Mouse (Mus musculus) right cerebral cortex, postnatal 14 days (tissue): ENCODE results near the gene Gad1.

Experiments
- DNase-seq: peaks from one replicate; pipeline ENCODE4 v3.0.0; 2022

Gene Gad1

DNA sequence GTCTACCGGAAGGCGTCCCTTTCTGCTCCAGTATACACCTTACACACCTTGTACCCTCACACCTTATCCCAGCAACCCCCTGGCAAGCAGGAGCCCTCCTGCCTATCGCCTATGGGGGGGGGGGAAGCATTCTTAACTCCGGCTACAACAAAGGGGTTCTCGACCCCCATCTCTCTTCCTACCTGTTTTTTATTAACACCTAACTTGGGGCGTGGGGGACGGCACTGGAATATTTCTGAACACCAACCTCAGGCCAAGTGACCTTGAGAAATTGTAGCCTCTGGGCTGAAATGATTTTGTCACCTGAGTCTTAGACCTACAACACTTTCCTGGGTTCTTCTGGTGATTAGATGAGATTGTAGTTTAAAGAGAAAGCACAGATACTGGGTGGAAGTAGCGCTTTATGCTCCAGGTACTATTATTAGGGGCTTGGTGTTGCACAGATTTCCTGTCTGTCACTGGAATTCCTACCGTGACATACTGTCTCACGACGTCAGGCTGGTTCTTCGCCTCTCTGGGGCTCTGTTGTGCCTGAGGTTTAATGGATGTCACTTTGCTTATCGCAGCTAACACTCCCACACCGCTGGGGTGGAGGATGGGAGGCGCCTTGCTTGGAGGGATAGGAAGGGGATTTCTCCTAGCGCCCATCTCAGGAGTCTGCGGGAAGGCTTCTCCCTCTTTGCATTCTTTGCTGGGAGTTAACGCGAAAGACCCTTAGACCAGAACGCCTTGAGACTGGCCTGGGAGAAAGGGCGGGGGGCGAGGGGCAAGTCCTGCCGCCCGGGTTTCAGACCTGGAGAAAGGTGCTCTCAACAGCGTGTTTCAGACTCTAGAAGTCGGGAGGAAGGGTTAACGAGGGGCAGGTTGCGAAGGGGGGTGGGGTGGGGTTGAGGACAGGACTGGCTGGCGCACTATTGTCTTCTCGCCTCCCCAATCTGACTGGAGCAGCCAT lies 13.1 kb downstream of the Gad1 start:
- DNase-seq: no peak

DNA sequence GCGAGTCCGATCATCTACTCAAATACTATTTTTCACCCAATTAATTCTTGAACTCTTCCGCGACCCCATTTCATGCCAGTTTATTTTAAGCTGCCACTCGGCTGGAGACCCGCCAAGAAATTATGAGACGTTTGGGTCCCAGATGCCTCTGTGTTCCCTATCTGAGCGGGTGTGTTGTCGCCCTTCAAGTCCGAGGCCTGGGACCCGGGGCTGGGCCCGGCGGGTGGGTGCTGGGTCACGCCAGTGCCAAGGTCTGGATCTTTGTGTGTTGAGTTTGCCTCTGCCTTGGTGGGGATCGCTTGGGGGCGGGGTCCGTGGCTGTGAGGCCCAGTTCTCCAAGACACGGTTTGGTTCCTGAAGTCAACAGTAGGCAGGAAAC lies 13.7 kb downstream of the Gad1 start:
- no peak for DNase-seq

DNA sequence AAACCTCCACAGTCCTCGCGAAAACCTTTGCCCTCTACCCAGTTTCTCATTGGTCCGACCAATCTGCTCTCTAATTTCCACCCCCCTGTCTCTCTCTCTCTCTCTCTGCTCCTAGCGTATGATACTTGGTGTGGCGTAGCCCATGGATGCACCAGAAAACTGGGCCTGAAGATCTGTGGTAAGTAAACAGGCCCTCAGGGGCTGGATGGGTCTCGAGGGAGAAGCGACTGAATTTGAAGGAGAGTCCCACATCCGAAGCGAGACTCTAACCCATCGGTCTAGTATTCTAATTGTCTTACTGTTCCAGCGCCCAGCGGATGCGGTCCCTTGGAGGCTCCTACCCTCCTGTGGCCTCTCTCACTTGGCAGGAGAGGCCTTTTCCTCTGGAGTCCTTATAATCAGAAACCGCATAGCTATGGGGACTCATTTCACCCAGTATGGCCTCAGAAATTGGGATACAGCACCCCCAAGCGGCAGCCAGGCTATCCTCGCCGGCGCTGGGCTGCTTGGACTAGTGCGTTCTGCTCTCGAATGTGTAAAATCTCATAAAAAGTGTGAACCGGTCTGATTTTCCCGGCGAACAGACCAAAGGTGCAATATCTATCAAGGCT lies 14.3 kb downstream of the Gad1 start:
- DNase-seq: peak; percentile 49

DNA sequence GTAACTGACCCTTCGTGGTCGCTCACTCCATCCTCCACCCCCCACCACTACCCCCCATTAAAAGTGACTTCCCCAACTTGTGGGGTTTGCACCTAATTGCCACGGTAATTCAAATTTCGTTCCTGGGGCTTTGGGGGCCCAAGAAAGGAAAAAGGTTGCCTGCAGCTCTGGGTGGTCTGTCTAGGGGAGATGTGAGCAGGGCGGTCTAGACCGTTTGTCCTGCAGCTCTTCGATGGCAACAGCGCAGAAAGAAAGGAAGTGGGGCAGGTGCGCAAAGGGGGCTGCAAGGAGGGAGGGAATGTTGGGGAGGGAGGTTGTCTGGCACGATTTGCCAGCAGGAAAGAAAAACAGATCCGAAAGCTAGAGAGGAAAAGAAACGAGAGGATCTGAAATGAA lies 14.8 kb downstream of the Gad1 start:
- no peak for DNase-seq

DNA sequence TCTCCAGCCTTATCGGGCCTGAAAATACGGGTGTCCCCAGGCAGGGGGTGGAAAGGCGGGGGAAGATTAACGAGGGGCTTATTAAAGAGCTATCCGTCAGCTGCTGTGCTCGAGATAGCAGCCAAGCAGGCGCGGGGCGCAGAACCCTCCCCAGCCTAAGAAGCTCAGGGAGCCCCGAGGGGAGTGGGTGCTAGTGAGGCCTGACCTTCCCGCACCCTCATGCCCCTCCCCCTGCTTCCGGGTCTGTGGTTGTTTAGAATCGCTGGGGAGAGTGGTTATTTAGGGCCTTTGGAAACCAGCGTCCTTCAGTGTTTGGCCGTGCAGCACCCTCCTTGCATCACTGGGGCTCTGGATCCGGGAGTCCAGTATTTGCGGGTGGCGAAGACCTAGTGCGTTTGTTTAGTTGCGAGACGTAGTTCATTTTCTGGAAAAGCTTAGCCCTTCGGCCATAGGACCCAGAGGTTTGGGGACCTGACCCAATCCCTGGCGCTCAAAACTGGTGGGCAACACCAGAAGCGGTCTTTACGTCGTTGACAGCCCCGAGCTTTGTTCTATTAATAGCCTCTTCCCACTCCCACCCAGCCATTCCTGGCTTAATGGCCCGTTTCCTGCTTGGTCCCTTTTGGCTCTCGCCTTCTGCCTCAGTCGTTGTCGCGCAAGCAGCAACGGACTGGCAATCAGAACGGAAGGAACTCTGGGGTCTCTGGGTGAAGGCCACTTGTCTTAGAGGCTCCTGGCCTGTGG lies 15.5 kb downstream of the Gad1 start:
- no peak for DNase-seq

DNA sequence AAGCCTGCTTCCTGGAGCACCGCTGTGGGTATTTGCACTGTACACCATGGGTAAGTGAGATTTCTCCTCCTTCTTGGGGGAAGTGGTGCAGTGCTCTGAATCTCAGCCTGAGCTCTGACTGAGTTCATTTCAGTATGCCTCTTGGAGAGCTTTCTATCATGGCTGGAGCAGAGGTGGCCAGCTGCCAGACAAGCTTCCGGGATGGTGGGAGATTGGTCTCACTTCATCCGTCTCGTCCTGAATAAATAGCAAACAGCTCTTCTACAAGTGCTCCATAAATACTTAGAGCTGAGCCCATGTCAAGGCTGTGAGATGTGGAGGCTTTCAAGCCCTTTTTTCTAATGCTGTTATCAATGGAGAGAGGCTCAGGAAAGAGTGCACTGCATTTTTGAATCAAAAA lies 18.8 kb downstream of the Gad1 start:
- DNase-seq: no peak

DNA sequence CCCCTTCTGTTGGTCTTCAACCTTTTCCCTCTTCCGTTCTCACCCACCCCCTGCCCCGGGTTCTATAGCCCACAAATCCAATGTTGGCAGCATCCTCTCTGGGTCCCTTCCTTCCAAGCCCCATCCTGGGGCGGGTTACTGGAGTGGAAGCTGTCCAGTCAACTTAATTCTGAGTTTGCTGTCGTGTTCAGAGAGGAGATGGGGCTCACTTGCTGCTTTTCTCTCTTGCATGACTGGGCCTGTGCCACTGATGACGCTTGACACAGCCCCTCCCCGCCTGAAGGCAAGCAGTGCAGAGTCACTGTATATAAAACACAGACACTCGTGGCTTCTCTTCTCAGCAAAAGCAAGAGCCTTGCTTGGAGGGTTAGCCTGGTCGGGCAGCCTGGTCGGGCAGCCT lies 19.4 kb downstream of the Gad1 start:
- DNase-seq: no peak

DNA sequence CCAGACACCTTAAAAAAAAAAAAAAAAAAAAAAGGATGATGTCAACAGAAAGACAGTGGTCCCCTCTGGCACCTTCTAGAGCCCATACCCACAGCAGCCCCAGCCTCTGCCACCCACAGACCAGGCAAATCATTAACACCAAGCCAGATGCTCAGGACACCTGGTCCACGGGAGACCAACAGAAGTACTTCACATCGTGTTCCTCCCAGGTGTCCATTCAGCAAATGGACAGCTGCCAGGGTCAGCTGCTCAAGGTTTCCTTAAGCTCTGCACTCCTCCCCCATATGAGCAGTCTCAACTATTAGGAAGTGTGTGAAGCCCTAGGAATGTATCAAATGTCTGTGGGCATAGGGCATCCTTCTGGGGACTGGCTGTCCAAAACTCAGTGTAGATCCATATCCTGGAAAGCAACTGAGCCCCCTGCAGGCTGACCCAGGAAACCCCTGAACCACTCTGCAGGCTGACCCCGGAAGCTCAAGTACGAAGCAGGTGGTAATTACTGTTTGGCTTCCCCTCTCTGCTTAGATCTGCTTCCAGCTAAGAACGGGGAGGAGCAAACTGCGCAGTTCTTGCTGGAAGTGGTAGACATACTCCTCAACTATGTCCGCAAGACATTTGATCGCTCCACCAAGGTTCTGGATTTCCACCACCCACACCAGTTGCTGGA lies 20.8 kb downstream of the Gad1 start:
- DNase-seq: no peak

DNA sequence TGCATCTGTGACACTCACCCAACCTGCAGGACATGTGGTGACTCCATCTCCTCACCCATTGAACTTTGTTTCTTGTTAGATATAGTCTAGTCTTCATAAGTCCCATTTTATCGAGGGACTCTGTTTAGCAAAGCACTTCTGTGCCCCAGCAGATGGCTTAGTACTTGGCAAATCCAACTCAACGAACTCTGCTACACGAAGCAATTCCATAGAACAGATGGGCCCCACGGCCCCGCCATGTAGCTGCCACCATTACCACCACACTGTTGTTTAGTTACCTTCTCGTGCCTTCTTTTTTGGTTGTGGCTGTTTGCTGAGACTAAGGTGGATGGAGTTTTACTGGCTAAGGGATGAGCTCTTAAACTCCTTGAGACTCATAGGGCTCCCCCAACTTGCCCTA lies 35.3 kb downstream of the Gad1 start:
- DNase-seq: no peak

DNA sequence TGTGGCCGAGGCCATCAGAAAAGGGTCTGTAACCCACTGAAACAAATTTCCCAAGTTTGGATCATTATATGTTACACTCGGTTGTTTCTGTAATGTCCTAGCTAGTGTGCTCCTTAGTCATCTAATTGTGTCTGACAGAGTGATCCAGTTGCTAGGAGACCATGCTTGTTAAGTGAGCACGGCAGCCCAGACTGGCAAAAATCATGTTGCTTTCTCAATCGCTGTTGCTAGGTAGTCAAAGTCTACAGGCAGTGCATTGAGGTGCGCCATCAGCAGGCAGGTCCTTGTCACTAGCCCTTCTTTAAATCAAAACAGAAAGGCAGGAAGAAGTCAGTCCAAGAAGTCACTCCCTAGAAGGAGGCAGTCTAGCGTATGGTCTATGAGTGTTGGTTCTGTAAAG lies 39.6 kb downstream of the Gad1 start:
- DNase-seq: no peak

DNA sequence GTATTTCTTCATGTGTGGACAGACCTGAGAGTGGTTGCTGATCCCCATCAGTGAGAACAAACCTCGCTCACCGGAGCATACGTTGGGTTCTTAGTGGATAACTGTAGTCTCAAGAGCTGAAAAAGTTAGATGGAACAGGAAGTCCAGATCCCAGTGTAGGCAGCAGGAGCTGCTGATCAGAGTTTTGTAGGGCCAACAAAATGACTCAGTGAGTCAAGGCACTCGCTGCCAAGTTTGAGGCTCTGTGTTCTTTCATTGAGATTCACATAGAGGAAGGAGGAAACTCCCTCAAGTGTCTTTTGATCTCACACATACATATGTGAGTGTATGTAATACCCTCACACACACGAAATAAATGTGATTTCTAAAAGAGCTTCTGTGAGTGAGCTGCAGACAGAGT lies 40.8 kb downstream of the Gad1 start:
- no peak for DNase-seq

DNA sequence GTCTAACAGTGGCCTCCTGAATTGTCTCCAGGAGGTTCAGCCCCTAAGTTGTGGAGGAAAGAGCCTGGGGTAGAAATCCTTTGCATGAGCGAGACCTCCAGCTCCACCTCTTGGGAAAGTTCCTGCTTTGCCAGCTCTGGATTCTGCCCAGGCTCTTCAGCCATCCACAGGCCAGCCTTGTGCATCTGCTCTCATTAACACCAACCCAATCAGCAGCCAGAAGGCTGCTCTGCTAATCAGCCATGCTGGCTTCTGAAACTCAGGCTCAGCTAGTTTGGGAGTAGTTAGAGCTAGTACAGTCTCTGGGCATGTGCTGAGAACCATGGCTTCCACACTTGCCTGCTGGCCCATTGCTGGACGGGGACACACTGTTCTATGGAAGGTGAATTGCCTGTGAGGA lies 43.0 kb downstream of the Gad1 start:
- no peak for DNase-seq

DNA sequence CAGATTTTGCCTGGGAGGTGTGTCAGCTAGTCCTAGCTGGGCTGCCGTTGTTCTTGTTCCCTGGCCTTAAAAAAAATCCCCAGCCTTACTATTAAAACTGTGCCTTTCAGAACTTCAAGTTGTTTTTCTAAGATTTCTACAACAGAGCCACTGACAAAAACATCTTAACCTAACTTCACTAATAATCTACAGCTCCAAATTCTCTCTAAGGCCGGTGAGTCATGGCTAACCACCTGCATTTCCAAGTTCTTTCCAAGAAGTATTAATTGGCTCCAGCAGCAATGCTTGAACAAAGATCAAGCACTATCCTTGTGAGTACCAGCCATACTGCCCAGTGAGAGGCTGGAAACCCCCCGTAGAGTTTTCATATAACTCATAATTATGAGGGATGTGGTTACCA lies 56.9 kb downstream of the Gad1 start:
- DNase-seq: no peak

DNA sequence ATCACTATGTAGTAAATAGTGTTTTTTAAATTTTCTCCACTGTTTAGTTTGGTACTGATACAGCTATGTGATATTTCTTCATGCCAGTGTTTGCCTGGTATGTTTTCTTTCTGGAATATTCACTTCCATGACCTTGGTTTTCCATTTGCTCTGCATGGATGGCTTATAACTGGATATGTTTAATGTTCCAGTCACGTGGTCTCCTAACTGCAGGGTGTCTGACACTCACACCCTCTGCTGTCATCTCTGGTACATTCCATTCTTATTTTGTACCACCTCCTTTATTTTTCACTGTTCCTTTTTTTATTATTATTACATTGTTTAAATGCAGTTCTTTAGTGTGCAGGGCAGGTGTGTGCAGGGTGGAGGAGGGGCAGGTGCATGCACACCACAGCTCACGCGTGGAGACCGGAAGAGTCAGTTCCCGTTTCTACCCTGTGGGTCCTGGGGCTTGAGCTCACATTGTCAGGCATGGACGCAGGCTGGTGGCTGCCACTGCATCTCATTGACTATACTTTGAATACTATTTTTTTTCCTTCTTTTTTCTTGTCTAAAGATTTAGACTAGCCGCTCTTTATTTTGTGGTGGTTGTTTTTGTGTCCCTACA lies 62.0 kb downstream of the Gad1 start:
- DNase-seq: no peak

DNA sequence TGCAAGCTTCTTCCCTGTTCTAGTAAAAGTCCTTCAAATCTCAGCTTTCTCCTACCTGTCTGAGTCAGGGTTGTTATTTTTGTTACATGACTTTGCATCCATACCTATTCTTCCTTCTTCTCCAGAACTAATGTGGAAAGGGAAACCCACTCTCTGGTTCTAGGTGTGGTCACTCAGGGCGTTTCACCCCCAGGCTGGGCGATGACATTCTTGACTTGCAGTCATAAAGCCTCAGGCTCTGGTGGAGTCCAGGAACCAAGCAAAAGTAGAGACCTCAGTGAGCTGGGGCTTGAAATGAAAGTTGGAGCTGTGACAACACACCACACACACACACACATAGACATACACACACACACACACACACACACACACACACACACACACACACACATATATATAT lies 63.2 kb downstream of the Gad1 start:
- no peak for DNase-seq

DNA sequence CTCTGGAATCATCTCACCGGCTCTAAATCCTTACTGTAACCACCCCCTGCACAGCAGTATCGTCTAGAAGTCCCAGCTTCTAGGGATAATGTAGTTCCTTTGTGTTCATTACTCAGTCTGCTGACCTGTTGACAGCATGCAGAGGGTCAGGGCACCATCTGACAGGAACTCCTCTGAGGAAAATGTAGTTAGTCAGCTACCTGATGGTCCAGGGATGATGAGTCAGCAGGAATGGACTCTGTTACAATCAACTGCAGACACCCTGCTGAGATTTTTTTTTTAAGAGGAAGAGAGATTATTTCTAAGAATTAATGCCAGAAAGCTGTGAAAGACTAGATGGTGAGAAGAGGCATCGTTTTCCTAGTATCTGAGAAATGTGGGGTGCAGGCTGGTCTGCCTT lies 63.7 kb downstream of the Gad1 start:
- DNase-seq: no peak

DNA sequence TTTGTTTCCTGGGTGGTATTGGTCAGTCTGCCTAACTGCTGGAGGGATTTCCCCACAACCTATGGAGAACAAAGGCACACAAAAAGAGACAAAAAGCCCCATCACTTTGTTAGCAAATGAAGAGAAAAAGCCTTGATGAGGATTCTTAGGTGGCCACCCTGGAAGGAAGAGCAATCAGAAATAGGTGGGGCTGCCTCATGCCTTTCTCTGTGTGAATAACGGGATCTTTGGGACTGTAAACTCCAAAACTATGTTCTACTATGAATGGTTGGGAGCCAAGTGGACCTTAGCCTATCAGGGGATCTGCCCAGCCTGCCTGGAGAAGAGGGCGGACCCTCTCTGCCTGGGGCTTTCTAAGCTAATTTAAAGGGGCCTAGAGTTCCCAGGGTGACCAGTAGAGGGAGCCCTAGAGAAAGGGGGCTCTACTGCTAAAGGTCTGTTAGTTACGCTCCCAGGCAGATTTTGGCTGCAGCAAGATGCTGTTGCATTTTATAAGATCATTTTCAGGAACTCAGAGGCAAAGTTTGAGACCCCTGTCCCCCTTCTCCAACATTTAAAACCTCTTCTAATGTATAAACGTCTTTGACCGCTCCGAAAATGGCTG lies 66.5 kb downstream of the Gad1 start:
- no peak for DNase-seq

DNA sequence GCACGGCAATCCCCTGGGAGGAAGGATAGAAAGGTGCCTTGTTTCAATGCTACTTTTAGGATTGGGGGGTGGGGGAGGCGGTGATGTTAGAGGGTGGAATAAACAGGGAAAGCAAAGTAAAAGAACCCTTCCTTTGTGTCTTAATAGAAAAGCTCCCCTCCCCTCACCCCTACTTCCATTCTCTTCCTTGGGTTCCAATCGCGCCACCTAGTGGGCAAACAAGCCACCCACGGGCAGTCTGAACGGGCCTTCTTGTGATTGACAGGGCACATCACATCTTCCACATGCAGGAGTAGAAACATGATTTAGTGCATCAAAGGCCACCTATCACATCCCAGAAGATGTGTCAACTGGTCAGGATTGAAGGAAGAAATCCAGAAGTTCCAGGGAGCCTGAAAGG lies 67.4 kb downstream of the Gad1 start:
- DNase-seq: peak; percentile 73

DNA sequence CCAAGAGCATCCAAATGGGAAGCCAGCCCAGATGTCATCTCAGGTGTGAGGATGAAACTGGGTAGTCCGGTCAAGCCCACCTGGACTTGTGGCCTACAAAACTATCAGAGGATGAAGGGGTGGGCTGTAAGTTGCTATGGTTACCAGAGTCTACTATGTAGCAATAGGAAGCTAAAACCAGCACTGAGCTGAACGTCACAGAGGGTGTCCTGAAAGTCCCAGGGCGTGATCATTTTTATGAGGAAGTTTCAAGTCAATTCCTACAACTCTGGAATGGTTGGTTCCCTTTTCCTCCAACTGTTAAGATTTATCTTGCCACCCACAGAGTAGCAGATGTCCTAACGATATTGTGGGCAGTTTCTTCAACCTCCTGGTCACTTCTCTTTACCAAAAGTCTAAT lies 69.4 kb downstream of the Gad1 start:
- no peak for DNase-seq

DNA sequence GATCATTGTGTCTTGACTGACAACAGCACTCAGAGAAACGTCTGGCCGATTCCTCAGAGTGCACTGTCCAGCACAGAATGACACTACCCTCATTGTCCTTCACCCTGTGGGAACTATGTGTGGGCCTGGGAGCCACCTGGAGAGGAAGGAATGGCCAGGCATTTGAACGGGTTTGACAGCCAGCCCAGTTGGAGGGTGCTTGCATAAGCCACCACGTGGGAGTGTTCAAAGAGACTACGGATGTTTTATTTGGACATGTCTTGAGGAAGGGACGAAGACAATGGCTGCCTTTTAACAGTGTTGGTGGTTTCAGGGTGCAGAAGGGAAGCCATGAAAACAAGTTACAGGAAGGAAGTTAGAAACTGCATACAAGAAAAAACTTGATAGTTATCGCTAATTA lies 72.9 kb downstream of the Gad1 start:
- DNase-seq: no peak

DNA sequence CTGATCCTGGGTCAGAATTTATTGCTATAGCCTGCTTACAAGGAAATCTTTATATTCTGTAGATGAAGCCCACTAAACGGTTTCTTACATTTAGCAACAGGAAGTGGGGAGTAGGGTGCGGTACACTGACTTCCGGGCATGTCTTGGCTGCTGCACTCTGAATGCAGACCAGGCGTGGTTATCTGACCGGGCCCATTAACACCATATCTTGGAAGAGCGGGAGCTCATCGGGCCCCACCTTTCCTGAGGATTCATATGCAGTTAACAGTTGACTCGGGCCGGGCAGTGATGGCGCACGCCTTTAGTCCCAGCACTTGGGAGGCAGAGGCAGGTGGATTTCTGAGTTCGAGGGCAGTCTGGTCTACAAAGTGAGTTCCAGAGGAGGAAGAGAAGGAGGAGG lies 75.5 kb downstream of the Gad1 start:
- no peak for DNase-seq

DNA sequence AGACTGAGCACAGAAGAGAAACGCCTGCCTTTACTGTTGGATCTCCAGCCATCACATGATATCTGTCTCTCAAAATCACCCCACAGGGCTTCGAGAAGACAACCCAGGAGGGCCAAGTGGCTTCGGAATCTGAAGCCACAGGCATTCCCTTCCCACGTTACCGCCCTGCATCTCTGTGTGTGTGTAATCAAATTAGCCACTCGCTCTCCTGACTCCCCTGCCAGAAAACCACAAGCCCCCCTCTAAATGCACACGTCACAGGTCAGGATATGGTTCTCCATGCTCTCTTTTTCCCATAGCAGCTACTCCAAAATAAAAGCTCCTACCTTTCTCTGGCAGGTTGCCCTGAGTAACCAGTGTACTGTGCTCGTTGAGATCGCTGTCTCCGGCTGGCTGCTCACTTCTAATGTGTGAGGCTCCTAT lies 76.5 kb downstream of the Gad1 start:
- peak; percentile 18 for DNase-seq

DNA sequence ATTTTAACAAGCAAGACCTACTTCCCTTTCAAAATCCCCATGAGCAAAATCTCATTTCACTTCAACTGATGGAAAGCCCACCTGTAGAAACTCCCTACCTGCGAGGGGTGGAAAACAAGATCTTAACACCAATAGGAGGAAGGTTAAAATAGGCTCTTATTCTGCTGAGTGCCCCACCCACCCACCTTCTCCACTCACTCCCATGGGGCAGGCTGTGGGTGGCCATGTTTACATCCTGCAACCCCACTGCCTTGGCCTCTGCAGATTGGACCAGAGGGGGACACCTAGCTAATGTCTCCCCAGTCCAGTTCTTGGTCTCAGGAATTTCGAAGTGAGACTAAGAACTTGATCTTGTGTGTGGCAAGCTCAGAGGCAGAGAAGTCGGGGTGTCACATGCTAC lies 77.0 kb downstream of the Gad1 start:
- DNase-seq: no peak
